Mouse (Mus musculus) ES-E14 (cell line): ENCODE data around the gene Myl9.

Experiments
- MAFK ChIP-seq: IDR thresholded peaks from 2 replicates; pipeline ENCODE4 v1.6.1; 2014; ENCODE audit warnings: mild to moderate bottlenecking, low read depth, low read length, inconsistent platforms; ENCODE audit not compliant: insufficient read depth
- ZC3H11A ChIP-seq: IDR thresholded peaks from 2 replicates; pipeline ENCODE4 v1.6.1; 2012; ENCODE audit warnings: low read depth, mild to moderate bottlenecking, inconsistent platforms, low read length, borderline replicate concordance
- ZNF384 ChIP-seq: IDR thresholded peaks from 2 replicates; pipeline ENCODE4 v1.6.1; 2012; ENCODE audit warnings: low read depth, low read length, inconsistent platforms

GRCm38 (mm10) chr2:156811556-156811955, 36.3 kb downstream of the Myl9 start:
- TF ChIP-seq ZNF384 (no peak), MAFK (no peak), ZC3H11A (no peak)
